In genomic region chr2:84788316-84788715, GRCm38 (mm10) we compare ENCODE assay signal across 37 mouse cellular contexts. TPM values are rescaled to one million over a fixed set of nuclear protein-coding genes. Genes with fewer than 3 reads are reported as not detected.
"Had no signal": no experiment of that assay in that cellular context is flagged by ENCODE, and none has a peak within 500 bp of the region (broad histone marks: within the 10 kb centered on the region; RNA-seq: fewer than 3 reads in every experiment).

No protein-coding gene starts in this region.

- H3K27ac ChIP-seq: gastrocnemius, adult 2 months; heart, adult 2 months; hindbrain, embryonic 10.5 days; hindbrain, embryonic 12.5 days; hindbrain, embryonic 14.5 days; intestine, embryonic 15.5 days; kidney, embryonic 15.5 days; kidney, postnatal 0 days; limb, embryonic 13.5 days; limb, embryonic 15.5 days; liver, embryonic 14.5 days had no signal

- DNase-seq: gastrocnemius, adult 2 months; gastrocnemius, postnatal 10 days; gastrocnemius, postnatal 25 days; heart, adult 11 months; heart, adult 2 months; heart, postnatal 10 days; heart, postnatal 4 days; kidney, adult 11 months; kidney, adult 2 months; kidney, adult 9 months; kidney, postnatal 14 days; layer of hippocampus, adult 9-11 months; layer of hippocampus, postnatal 36 days; left cerebral cortex, postnatal 4 days had no signal

- H3K4me3 ChIP-seq: gastrocnemius, adult 2 months; heart, adult 2 months; heart, embryonic 12.5 days; hindbrain, embryonic 10.5 days; hindbrain, embryonic 12.5 days; intestine, embryonic 15.5 days; kidney, embryonic 15.5 days; limb, embryonic 13.5 days; limb, embryonic 15.5 days had no signal

- H3K9ac ChIP-seq: heart, embryonic 12.5 days; hindbrain, embryonic 12.5 days; hindbrain, embryonic 14.5 days; intestine, embryonic 15.5 days; kidney, embryonic 15.5 days; limb, embryonic 13.5 days; limb, embryonic 15.5 days; liver, embryonic 14.5 days had no signal

- H3K36me3 ChIP-seq: heart, embryonic 12.5 days; hindbrain, embryonic 10.5 days; hindbrain, embryonic 12.5 days; intestine, embryonic 15.5 days; kidney, embryonic 15.5 days; limb, embryonic 13.5 days; limb, embryonic 15.5 days had no signal

- H3K27me3 ChIP-seq: heart, embryonic 12.5 days; hindbrain, embryonic 12.5 days; intestine, embryonic 15.5 days; kidney, embryonic 15.5 days; limb, embryonic 13.5 days; limb, embryonic 15.5 days had no signal

- H3K4me1 ChIP-seq: hindbrain, embryonic 12.5 days; intestine, embryonic 15.5 days; limb, embryonic 13.5 days; limb, embryonic 15.5 days had no signal

- H3K4me2 ChIP-seq: heart, embryonic 12.5 days; hindbrain, embryonic 12.5 days; hindbrain, embryonic 14.5 days; intestine, embryonic 15.5 days; kidney, embryonic 15.5 days; limb, embryonic 13.5 days; limb, embryonic 15.5 days; liver, embryonic 11.5 days had no signal

- ATAC-seq: hindbrain, embryonic 16.5 days; inflammation-experienced regulatory T-cells, adult 6 months had no signal

- H3K9me3 ChIP-seq: heart, embryonic 12.5 days; hindbrain, embryonic 10.5 days; hindbrain, embryonic 12.5 days; intestine, embryonic 15.5 days; kidney, embryonic 15.5 days; limb, embryonic 13.5 days; limb, embryonic 15.5 days had no signal

RNA-seq across cellular contexts. Expression of gene Smtnl1, which starts 34.1 kb away (rescaled TPM):
- total RNA-seq: heart, adult 2 months; heart, postnatal 25 days; layer of hippocampus, adult 18-20 months; layer of hippocampus, adult 8-10 months; layer of hippocampus, postnatal 14 days; layer of hippocampus, postnatal 36 days; left cerebral cortex, adult 18-20 months; left cerebral cortex, adult 8-10 months; left cerebral cortex, postnatal 10 days; left cerebral cortex, postnatal 25 days; left cerebral cortex, postnatal 4 days had no signal
- polyA plus RNA-seq: frontal cortex, adult 2 months; heart, adult 2 months; hindbrain, embryonic 12.5 days; hindbrain, embryonic 14.5 days; hindbrain, embryonic 16.5 days; inflammation-experienced regulatory T-cells, adult 6 months; large intestine, adult 2 months had no signal

RNA-seq across cellular contexts. Expression of gene Gm19426, which starts 44.9 kb away (rescaled TPM):
- total RNA-seq: gastrocnemius, adult 2 months had no signal
- polyA plus RNA-seq: inflammation-experienced regulatory T-cells, adult 6 months had no signal
